Mouse (Mus musculus) limb, embryonic 11.5 days (tissue): ENCODE results near the gene Vmn1r87. TPM values are rescaled to one million over a fixed set of nuclear protein-coding genes. Genes with fewer than 3 reads are reported as not detected.
"Not testable (repeated sequence)": the region's sequence is repeated elsewhere in the genome, so short reads cannot be mapped to it uniquely, and the experiment has no call there.

Experiments
- ATAC-seq: fragments of 200-750 bp; cut with Nextera tagmentation; 2 replicates; pipeline ENCODE4 v1.8.0; 2017; ENCODE audit warnings: low read depth; ENCODE audit not compliant: insufficient number of reproducible peaks, low FRiP score, low TSS enrichment
- DNase-seq: peaks from one replicate; pipeline ENCODE4 v3.0.0-alpha.2; 2015; ENCODE audit warnings: low spot score
- H3K27ac ChIP-seq: fragments of 300-500 bp; sonication (generic); replicated peaks from 2 replicates; pipeline ENCODE4 v1.5.1; 2014; ENCODE audit warnings: low read depth, mild to moderate bottlenecking, low read length
- H3K27me3 ChIP-seq: fragments of 300-500 bp; sonication (generic); 2 replicates; pipeline ENCODE4 v1.6.1; 2014; ENCODE audit warnings: mild to moderate bottlenecking, low read length, mixed read lengths; ENCODE audit not compliant: control insufficient read depth, insufficient read depth
- H3K36me3 ChIP-seq: fragments of 300-500 bp; sonication (generic); 2 replicates; pipeline ENCODE4 v1.6.1; 2014; ENCODE audit warnings: mild to moderate bottlenecking, low read length, moderate library complexity, mixed read lengths; ENCODE audit not compliant: control insufficient read depth, insufficient read depth
- H3K4me1 ChIP-seq: fragments of 300-500 bp; sonication (generic); 2 replicates; pipeline ENCODE4 v1.6.1; 2014; ENCODE audit warnings: low read length, mixed read lengths; ENCODE audit not compliant: control insufficient read depth, insufficient read depth
- H3K4me2 ChIP-seq: fragments of 300-500 bp; sonication (generic); 2 replicates; pipeline ENCODE4 v1.6.1; 2014; ENCODE audit warnings: low read depth, mild to moderate bottlenecking, moderate library complexity; ENCODE audit not compliant: severe bottlenecking
- H3K4me3 ChIP-seq: fragments of 300-500 bp; sonication (generic); 2 replicates; pipeline ENCODE4 v1.5.1; 2014; ENCODE audit warnings: low read depth, low read length
- H3K9ac ChIP-seq: fragments of 300-500 bp; sonication (generic); 2 replicates; pipeline ENCODE4 v1.6.1; 2014; ENCODE audit warnings: mild to moderate bottlenecking, low read length
- H3K9me3 ChIP-seq: fragments of 300-500 bp; sonication (generic); 2 replicates; pipeline ENCODE4 v1.6.1; 2016; ENCODE audit warnings: low read length; ENCODE audit not compliant: control insufficient read depth
- WGBS: fragments of 180-500 bp; shearing (Covaris S2); extraction: QIAGEN DNeasy Blood & Tissue Kit; methylation state at CpG from one replicate; pipeline ENCODE4 v1.1.7; 2014; 5-methylcytosine and 5-hydroxymethylcytosine counted together
- polyA plus RNA-seq: library from polyadenylated mRNA; unstranded; fragments of >200 nt; fragmentation: Nextera tagmentation; extraction: Ambion mirVana; gene quantifications from 2 replicates; pipeline ENCODE4 v1.2.1, GENCODE M21; 2014

Gene Vmn1r87
- not detected in 2 replicates for polyA plus RNA-seq

- no peak within 1 kb of the TSS for H3K9ac ChIP-seq
- 88% methylated on average over 1 of the region's 1 CpGs for WGBS
Measured at GRCm38 (mm10) chr7:13140057-13140456, at the start of gene Vmn1r87. Vmn1r87 (minus strand) TSS chr7:13140157.

GRCm38 (mm10) chr7:13159268-13159667 is 19.3 kb upstream of the Vmn1r87 start, which contains the start of gene Vmn1r88:
Vmn1r88 (plus strand) TSS chr7:13159568.
- no peak within 1 kb of the TSS for H3K4me2 ChIP-seq
- H3K4me3 ChIP-seq, result no peak within 1 kb of the TSS
- ATAC-seq (no peak), DNase-seq (no peak)
- no peak within 1 kb of the TSS for H3K27ac ChIP-seq
- H3K36me3 ChIP-seq, result no peaks in the 10 kb centered on the region
- no peak within 1 kb of the TSS for H3K9ac ChIP-seq
- no peaks in the 10 kb centered on the region for H3K27me3 ChIP-seq
- H3K9me3 ChIP-seq, result no peaks in the 10 kb centered on the region
- H3K4me1 ChIP-seq, result no peaks in the 10 kb centered on the region

More at GRCm38 (mm10) chr7:13140057-13140456, at the start of gene Vmn1r87:
- DNase-seq (no peak), ATAC-seq (no peak)
- Histone ChIP-seq H3K27ac (no peak within 1 kb of the TSS), H3K27me3 (no peaks in the 10 kb centered on the region), H3K36me3 (no peaks in the 10 kb centered on the region), H3K4me3 (no peak within 1 kb of the TSS), H3K4me2 (no peak within 1 kb of the TSS), H3K4me1 (no peaks in the 10 kb centered on the region), H3K9me3 (no peaks in the 10 kb centered on the region; the same call in 1 of the 2 replicates)

- H3K4me1 ChIP-seq, result no peaks in the 10 kb centered on the region
- no peak overlapping the region for H3K27ac ChIP-seq
- DNase-seq, result no peak
- no peaks in the 10 kb centered on the region for H3K36me3 ChIP-seq
- no peaks in the 10 kb centered on the region for H3K27me3 ChIP-seq
- H3K9ac ChIP-seq, result no peak overlapping the region
- no peak overlapping the region for H3K4me3 ChIP-seq
- no peaks in the 10 kb centered on the region; the same call in 1 of the 2 replicates for H3K9me3 ChIP-seq
- ATAC-seq, result no peak
- no peak overlapping the region for H3K4me2 ChIP-seq
Measured at GRCm38 (mm10) chr7:13137340-13137739, 2.6 kb downstream of the Vmn1r87 start.

GRCm38 (mm10) chr7:13131856-13132255 is 8.1 kb downstream of the Vmn1r87 start:
- ATAC-seq, result no peak
- no peak overlapping the region for H3K27ac ChIP-seq
- 81% methylated on average over 2 of the region's 2 CpGs for WGBS

GRCm38 (mm10) chr7:13123554-13124153 is 16.3 kb downstream of the Vmn1r87 start:
- under 1% methylated on average over 12 of the region's 34 CpGs for WGBS
- not testable (repeated sequence) for DNase-seq

More at GRCm38 (mm10) chr7:13131856-13132255, 8.1 kb downstream of the Vmn1r87 start:
- Histone ChIP-seq H3K4me2 (no peak overlapping the region), H3K36me3 (no peaks in the 10 kb centered on the region), H3K9ac (no peak overlapping the region), H3K9me3 (no peaks in the 10 kb centered on the region), H3K4me1 (no peaks in the 10 kb centered on the region), H3K27me3 (no peaks in the 10 kb centered on the region), H3K4me3 (no peak overlapping the region)
- DNase-seq, result no peak

GRCm38 (mm10) chr7:13119817-13120216 is 20.1 kb downstream of the Vmn1r87 start, which contains the start of gene Vmn1r86:
Vmn1r86 (minus strand) TSS chr7:13119917.
- Histone ChIP-seq H3K4me1 (no peaks in the 10 kb centered on the region), H3K4me3 (no peak within 1 kb of the TSS), H3K36me3 (no peaks in the 10 kb centered on the region), H3K4me2 (no peak within 1 kb of the TSS), H3K27me3 (no peaks in the 10 kb centered on the region), H3K9me3 (no peaks in the 10 kb centered on the region), H3K27ac (no peak within 1 kb of the TSS), H3K9ac (no peak within 1 kb of the TSS)
- ATAC-seq, result no peak
- DNase-seq, result no peak

More at GRCm38 (mm10) chr7:13123554-13124153, 16.3 kb downstream of the Vmn1r87 start:
- not testable (repeated sequence) for H3K4me1 ChIP-seq, H3K27ac ChIP-seq, H3K9me3 ChIP-seq, H3K27me3 ChIP-seq, H3K4me3 ChIP-seq, H3K36me3 ChIP-seq, H3K9ac ChIP-seq
- ATAC-seq, result peak; percentile 90
- peak overlapping the region; percentile 28 for H3K4me2 ChIP-seq

- DNase-seq, result no peak
- Histone ChIP-seq H3K36me3 (no peaks in the 10 kb centered on the region), H3K9ac (no peak within 1 kb of the TSS), H3K27me3 (no peaks in the 10 kb centered on the region), H3K4me3 (no peak within 1 kb of the TSS), H3K9me3 (no peaks in the 10 kb centered on the region), H3K4me1 (no peaks in the 10 kb centered on the region), H3K4me2 (no peak within 1 kb of the TSS), H3K27ac (no peak within 1 kb of the TSS)
- 67% methylated on average over 3 of the region's 3 CpGs for WGBS
- no peak for ATAC-seq
Measured at GRCm38 (mm10) chr7:13095073-13095472, 44.9 kb downstream of the Vmn1r87 start, which contains the start of gene Vmn1r85. Vmn1r85 (minus strand) TSS chr7:13095173.
